Mouse (Mus musculus): Measurements from ENCODE around the gene Ttll1. TPM values are rescaled to one million over a fixed set of nuclear protein-coding genes. Genes with fewer than 3 reads are reported as not detected.
"Not testable (repeated sequence)": the region's sequence is repeated elsewhere in the genome, so short reads cannot be mapped to it uniquely, and the experiment has no call there.

Ttll1 gene
- total RNA-seq, 2 experiments from 2014 or later, result 43.0 to 43.6 TPM

DNA sequence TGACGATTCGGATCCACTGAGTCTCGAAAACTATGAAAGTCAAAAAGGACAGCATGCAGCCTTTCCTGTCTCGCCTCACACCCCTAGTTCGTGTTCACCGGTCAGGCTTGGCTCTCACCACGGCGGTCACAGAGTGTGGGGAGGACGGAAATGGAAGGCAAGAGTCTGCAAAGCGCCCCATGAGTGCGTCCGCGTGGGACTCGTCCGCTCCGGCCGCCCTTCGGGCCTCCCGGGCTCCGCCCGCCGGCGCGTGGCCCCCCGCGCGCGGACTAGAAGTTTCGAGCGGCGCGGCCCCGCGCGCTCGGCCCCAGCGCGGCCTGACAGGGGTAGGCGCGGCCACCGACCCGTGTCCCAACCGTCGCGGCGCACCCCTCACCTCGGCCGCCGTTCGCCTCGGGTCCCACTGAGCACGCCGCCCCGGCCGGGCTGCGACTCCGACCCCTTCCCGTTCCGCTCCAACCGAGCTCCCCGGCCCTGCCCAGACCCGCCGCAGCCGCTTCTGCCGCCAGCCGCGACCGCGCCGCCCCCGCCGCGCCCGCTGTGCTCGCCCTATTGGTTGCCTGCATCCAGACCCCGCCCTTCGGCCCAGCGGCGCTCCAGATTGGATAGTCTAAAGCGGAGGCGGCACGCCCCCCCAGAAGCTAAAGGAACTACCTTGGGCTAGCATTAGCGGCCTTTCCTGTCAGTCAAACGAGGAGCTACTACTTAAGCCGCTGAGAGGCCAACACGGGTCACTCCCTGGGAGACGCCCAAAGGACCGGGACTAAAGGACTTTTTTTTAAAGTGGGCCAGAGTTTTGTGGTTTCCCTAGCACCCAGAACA, 46.4 kb downstream of the Ttll1 start, which contains the start of gene Pacsin2:
Gene Pacsin2 (minus strand): TSS at position 524 of the 822 bp plus-strand sequence.
- intact Hi-C loops (cut with DNase I), result no loop called here
- peak; percentile 98 to 99 for DNase-seq

DNA sequence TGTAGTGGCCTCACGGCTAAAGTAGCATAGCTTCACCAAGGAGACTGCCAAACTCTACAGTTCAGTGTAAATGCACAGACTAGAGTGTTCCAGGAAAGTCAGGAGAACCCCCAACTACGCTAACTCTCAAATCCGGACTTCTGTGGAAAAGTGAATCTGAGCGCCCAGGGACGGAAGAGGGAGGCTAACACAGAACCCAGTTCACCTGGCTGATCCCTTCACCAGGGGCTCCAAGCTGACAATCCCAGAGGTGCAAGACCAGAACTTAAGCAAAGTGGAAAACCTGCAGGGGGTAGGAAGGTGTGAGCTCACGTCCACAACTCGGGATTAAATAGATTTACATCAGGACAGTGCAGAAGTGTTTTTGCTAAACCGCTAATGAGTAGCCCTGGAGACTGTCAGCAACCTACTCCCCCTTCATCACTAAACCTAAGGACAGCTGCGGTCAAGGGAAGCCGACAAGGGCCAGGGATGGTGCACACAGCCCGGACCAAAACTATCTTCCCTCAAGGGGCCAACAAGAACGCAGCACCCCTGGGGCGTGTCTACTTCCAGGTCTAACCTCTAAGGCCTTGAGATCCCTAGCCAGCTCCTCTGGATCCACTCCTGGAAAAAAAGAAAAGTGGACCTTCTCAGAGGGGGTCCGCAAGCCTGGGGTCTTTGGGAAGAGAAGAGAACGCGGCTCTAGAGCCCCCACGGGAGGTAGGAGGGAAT, 47.2 kb downstream of the Ttll1 start:
- no peak for DNase-seq
- intact Hi-C loops (cut with DNase I), result loop anchor here (2.0 kb wide), 1 partner anchor 29 kb away; no protein-coding TSS in a partner anchor

DNA sequence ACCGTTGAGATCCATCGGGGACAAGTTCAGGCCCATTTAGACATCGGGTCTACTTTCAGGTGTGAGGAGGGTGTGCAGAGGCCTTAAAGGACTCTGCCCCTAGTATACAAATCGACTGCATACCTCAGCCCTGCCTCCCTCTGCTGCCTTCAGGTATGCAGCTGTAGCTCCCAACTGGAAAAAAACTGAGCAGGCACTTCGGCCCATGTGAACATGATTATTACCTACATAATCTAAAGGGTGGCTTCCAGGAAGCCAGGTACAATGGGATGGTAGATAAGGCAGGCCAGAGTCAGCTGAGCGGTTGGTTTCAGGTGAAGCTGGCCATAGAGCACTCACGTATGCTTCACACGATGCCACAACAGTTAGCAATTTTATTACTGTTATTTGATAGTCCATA, 48.3 kb downstream of the Ttll1 start:
- DNase-seq, result not testable (repeated sequence)
- intact Hi-C loops (cut with DNase I), result loop anchor here (2.0 kb wide), 1 partner anchor 28 kb away; no protein-coding TSS in a partner anchor

DNA sequence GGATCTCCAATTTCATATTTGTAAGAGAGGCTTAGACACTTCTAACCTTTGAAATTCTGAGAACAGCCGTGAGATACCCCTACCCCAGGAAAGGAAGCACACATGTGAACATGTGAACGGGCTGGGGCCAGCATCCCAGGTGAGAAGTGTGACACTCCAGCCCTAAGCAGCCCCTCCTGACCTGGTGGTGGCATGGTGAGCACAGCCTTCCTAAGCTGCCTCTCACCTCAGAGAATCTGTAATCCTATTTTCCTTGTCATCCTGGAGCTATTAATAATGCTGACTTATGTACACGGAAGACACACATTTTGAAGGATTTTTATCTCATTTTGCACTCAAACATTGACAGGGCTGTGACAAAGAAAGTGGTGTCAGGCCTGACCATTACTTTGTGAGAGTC, 49.8 kb downstream of the Ttll1 start:
- DNase-seq, result no peak
- intact Hi-C loops (cut with DNase I), result no loop called here

DNA sequence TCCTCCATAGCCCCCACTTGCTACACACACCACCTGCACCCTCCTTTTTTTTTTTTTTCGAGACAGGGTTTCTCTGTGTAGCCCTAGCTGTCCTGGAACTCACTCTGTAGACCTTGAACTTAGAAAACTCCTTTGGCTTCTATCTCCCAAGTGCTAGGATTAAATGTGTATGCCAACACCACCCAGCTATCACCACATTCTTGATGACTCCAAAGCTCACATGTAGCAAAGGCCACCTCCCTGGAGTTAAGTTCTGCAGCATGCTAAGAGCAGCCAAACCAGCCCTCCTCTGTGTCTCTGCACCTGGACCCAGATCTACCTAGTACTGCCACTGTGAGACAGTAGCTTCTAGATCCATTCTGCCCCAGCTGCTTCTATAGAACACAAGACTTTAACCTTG, 53.2 kb downstream of the Ttll1 start:
- intact Hi-C loops (cut with DNase I), result no loop called here
- no peak for DNase-seq

DNA sequence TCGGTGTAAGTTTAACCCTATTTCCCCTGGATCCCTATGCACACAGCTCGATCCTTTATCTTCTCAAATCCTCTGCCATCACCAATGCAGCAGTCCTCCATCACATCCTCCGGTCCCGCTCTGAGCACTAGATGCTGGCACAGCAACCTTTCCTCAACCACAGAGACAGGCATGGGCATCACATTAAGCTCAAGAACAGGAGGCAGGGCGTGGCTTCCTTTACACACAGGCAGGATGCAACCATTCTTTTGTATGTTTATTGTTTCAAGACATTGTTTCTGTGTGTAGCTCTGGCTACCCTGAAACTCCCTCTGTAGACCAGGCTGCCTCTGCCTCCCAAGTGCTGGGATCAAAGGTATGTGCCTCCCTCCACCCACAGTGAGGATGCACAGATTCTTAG, 55.1 kb downstream of the Ttll1 start:
- DNase-seq, result no peak
- intact Hi-C loops (cut with DNase I), result no loop called here

DNA sequence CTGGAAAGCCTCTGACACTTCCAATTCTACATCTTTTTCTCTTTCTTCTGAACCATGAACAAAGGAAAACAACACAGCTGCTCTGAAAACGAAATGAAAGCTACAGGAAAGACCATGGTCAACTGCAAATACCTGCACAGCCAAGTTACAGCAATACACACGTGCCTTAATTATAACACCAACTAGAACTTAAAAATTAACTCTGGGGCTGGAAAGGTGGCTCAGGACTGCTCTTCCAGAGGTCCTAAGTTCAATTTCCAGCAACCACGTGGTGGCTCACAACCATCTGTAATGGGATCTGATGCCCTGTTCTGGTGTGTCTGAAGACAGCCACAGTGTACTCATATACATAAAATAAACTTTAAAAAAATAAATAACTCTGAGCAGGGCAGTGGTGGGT, 55.7 kb downstream of the Ttll1 start:
- no peak for DNase-seq
- intact Hi-C loops (cut with DNase I), result no loop called here

DNA sequence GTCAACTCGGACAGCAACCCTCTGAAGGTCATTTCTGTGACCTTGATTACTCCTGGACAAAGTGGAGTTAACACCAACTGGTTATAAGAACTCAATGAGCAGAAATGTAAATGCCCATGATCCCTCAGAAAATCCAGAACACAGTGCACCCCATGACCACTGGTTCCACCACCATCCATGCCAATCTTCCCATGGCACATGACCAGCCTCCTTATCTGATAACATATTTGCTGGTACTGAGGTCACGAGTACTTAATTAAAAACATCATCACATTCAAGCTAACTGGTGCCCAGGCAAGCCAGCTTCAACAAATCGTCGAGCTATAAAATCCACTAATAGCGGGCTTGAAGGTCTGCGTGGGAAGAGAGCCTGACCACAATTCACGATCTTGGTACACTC, 56.3 kb downstream of the Ttll1 start:
- DNase-seq, result no peak
- intact Hi-C loops (cut with DNase I), result no loop called here

DNA sequence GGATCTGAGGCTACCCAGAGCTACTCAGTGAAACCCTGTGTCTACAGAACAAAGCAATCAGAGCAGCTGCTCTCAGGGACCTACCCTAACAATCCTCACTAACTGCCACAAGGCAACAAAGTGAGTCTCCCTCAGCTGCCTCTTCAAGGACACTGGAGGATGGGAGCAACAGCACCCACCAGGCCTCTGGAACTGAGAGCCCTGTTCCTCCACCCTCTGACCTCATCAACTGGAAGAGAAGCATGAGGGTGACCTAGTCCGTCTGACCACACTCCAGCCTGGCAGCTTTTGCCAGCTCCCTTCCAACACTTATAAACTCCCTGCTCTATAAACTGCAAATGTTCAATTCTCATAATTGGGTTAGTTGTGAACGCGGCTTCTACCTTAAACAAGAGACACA, 56.8 kb downstream of the Ttll1 start:
- intact Hi-C loops (cut with DNase I), result no loop called here
- peak; percentile 45 to 54 for DNase-seq

DNA sequence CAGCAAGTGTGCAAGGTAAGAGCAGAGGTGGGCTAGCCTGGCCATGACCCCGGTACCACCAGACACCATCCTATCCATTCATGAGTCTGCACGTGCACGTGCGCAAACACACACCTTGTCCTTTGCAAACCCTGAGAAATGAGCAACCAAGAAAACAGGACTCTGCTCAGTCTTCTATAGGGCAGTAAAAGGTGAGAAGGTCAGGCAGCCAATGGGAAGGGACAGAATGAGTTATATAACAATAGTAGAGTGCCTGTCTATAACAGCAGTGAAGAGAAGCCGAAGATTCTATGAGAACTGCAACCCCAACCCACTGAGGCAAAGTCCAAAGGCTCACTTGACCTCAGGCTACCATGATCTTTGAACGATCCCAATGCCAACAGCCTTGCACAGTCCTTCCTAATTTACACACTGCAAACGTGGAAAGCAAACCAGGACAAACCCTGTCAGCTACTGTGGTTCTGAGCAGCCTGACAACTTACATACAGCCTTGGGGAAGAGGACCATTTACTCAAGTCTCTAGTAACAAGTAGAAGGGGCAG, 58.4 kb downstream of the Ttll1 start:
- intact Hi-C loops (cut with DNase I), result no loop called here
- DNase-seq, result no peak

DNA sequence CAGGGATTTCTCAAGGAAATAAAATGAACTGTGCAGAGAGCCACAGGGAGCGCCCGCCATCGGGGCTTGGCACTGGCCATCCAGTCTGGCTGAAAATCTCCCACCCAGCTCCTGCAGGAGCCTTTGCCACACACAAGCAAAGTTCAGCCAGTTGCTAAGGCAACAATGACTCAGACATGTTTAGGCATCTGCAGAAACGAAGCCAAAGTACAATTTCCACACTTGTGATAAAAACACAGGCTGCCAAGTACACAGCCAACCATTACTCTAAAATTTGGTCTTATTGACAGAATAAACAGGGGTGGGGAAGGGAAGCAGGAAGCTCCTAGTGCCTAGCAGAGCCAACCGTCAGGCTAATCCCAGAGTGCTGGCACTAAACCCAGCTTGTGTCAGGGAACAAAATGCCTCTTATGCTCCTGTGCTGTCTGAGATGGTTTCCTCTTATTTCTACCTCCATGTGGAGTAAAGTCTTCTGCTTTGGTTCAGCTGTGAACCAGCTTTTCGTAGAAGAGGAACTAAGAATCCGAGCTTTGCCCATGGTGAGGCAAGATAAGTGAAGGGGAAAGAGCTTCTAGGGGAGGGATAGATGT, 59.0 kb downstream of the Ttll1 start:
- DNase-seq, result peak; percentile 51 to 54

DNA sequence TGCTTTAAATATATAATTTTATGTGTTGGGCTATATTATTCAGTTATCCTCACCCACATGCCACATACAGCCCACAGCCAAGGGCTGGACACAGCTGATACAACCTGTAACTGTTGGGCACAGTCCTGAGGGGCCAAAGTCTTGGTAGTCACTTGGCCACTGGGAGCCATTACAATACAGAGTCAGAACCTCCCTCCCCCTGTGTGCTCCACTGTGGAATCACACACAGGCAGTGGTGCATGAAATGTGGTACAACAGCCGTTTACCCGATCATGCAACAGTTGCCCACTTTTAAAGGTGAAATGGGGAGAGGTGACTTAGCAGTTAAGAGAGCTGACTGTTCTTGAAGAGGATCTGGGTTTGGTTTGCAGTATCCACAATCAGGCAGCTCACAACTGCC, 60.7 kb downstream of the Ttll1 start:
- intact Hi-C loops (cut with DNase I), result no loop called here
- no peak for DNase-seq

More for the DNA sequence above, 59.0 kb downstream of the Ttll1 start:
- intact Hi-C loops (cut with DNase I), result no loop called here

DNA sequence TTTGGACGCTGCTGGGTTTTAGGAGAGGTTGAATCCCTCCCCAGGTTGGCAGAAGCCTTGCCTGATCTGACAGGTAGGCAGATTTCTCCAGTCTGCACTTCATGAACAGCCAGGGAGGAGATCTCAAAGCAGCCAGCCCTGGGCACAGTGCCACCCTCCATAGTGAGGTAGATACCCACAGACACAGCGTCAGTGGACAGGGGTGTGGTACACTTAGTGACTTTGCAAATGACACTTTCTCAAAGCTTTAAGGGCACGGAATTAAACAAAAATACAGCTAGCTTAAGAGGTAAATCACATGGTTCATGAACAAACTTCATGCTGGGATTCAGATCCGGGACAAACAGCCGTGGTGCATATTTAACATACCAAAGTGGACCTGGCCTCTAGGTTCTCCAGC, 62.0 kb downstream of the Ttll1 start:
- intact Hi-C loops (cut with DNase I), result no loop called here
- no peak for DNase-seq

DNA sequence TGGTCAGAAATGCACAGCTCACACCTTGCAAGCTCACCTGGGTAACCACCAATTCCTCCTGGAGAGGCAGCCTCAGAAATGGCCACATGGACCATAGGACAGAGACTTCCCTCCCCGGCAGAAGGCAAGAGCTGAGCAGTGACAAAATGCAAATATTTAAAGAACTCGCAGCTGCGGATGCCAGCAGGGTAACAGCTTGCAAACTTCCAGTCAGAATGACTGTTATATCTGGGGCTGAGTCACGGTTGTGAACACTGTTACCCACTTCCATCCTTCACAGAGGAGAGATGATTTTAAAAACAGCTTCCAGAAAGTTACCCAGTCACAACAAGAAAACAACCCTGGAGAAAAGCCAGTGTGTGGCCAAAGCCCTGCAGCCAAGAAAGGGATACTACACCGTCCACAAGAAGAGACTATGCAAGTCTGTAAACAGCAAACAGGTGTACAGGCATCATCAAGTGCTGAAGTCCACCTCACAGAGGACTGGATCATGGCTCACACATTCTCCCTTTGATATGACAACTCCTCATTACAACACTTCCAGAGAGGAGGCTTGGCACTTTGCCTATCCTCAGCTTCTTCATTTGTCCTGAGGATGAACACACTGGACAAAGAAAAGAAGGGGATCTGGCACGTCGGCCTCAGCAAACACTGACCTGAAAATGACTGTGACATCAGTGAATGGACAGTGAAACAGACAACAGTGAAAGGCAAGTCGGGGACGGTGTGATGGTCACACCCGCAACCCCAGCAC, 62.7 kb downstream of the Ttll1 start:
- no peak for DNase-seq

DNA sequence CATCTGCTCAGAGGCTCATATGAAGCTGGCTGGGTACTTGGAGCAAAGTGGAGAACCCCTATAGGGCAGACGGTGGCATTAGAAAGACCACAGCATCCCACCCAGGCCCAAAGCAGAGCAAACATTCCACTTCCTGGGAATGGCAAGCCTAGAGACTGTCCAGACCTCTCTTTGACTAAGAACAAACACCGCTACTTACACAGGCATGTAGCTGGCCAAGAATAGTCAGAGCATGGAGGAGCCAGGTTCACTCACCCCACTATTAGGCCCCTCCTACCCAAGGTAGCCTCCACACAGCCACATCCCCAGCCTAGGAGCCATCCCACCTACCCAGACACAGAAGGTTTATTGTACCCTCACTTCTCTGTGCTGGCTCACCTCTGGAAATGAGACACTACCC, 64.8 kb downstream of the Ttll1 start:
- DNase-seq, result no peak

More for the DNA sequence above, 62.7 kb downstream of the Ttll1 start:
- intact Hi-C loops (cut with DNase I), result no loop called here

DNA sequence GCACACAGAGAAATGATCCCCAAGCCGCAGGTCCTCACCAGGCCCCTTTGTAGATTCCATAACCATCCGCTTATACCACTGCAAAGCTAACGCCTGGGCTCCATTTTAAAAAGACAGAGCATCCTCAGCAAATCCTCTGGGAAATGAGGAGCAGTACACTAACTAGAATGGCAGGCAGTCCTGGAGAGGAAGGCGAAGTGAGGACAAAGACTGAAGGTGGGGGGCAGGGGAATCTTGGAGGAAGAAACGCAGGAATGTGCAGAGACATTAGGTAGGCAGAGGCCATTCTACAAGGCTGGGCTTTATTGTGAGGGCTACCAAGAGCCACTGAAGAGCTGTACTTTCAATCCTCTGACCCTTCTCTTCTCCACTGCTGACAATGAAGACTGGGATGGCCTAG, 65.3 kb downstream of the Ttll1 start:
- DNase-seq, result no peak
- intact Hi-C loops (cut with DNase I), result no loop called here

More for the DNA sequence above, 64.8 kb downstream of the Ttll1 start:
- intact Hi-C loops (cut with DNase I), result no loop called here

DNA sequence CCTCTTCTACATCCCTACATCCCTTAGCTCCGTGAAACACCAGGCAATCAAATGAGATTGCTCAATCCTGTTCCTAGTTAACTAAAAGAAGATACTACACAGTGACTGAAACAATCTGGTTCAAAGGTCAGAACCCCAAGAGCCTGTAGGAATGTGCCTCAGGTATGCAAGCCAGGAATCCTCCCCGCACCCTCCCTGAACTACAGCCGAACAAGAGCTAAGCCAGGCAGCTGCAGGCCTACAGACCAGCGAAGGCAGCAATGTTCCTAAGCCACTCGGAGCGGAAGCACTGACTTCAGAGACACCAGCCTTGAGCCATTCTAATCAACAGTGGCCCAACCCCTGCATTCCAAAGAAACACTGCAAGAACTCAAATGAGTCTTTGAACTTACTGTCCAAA, 66.3 kb downstream of the Ttll1 start:
- DNase-seq, result no peak
- intact Hi-C loops (cut with DNase I), result no loop called here

DNA sequence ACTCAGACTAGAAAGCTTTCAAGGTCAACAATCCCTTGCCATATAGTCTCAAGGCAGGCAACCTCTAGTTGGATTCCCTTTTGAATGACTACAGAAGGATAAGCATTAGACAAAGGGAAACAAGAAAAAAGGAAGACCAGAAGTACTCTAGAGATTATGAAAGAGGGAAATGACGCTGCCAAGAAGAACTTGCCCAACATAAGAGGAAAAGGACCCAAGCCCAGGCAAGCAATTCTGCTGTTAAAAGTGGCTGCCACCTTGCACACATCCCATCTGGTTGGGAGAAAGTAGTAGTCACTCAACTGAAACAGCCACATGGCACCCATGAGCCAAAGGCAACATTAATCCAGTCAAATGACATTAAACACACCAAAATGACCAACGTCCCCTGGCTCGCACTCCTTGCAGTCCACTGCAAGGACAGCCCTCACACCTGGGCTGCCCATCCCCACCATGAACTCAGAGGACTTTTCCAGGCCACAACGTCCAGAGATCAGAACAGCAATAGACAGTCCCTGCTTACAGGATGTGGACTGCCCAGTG, 68.1 kb downstream of the Ttll1 start:
- no peak for DNase-seq
- intact Hi-C loops (cut with DNase I), result no loop called here

DNA sequence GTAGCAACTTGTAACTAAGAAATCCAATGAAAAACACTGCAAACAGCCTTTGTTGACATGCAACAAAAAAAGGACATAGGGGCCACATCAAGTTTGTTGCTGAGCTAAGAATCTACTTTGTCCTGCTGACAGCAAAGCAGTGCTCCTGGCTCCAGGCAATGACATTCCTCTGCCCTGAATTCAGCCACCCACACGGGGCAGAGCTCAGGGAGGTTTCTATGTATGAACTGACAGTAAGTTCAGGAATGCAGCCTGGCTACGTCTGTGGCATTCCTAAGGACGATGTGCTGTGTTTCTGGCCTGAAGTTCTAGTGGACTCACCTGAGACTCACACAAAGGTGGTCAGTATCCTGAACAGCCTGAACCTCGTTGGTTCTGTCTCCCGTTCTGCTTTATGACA, 70.0 kb downstream of the Ttll1 start:
- intact Hi-C loops (cut with DNase I), result no loop called here

DNA sequence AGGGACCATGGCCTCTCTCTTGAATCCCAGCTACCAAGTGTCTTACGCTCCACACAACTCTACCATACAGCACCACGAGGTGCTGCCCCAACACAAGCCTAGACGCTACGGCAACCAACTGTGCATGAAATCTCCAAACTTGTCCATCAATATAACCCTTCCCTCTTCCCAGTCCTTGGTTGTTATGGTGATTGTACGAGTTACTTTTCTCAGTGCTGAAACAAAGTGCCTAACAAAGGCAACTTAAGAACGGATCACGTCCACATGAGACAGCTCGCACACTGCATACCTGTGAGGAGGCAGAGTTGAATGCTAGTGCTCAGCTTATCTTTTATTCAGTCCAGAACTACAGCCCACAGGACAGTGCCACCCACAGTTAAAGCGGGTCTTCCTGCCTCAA, 74.2 kb downstream of the Ttll1 start:
- intact Hi-C loops (cut with DNase I), result no loop called here
- no peak for DNase-seq

More for the DNA sequence above, 70.0 kb downstream of the Ttll1 start:
- DNase-seq, result no peak

Measured in heart, postnatal 14 days (tissue).